Mouse (Mus musculus): ENCODE data around the gene Nek1. TPM values are rescaled to one million over a fixed set of nuclear protein-coding genes. Genes with fewer than 3 reads are reported as not detected.
A peak's percentile ranks its signal among the peaks of the same experiment; 100 is the strongest.

Gene Nek1
- total RNA-seq, 2 experiments from 2014 or later: 29.9 to 31.8 TPM

- no peak overlapping the region for H3K27ac ChIP-seq
- peak in 1 of 2 experiments; percentile 29 for DNase-seq (ENCODE audit: extremely low spot score in 1 of 2, low spot score in 2 of 2)
- no peak overlapping the region for H3K4me3 ChIP-seq
- intact Hi-C loops (cut with DNase I): loop anchor here (5.0 kb wide), 1 partner anchor 101 kb away; the partner anchor contains the start of gene Sh3rf1
- no peak for TF ChIP-seq CTCF (IDR thresholded peaks at IDR 0.05)
Observed at GRCm38 (mm10) chr8:61121631-61122030, 128.6 kb downstream of the Nek1 start.

GRCm38 (mm10) chr8:61127299-61127861 lies 134.4 kb downstream of the Nek1 start:
- intact Hi-C loops (cut with DNase I): no loop called here
- no peak for TF ChIP-seq CTCF (IDR thresholded peaks at IDR 0.05)
- H3K27ac ChIP-seq: no peak overlapping the region
- no peak overlapping the region for H3K4me3 ChIP-seq
- DNase-seq (ENCODE audit: extremely low spot score in 1 of 2, low spot score in 2 of 2): no peak

GRCm38 (mm10) chr8:61132561-61133134 lies 139.7 kb downstream of the Nek1 start:
- intact Hi-C loops (cut with DNase I): no loop called here
- DNase-seq (ENCODE audit: extremely low spot score in 1 of 2, low spot score in 2 of 2): no peak
- no peak for TF ChIP-seq CTCF (IDR thresholded peaks at IDR 0.05)
- Histone ChIP-seq H3K4me3 (no peak overlapping the region), H3K27ac (no peak overlapping the region)

- no peak overlapping the region for H3K4me3 ChIP-seq
- DNase-seq (ENCODE audit: extremely low spot score in 1 of 2, low spot score in 2 of 2): no peak
- no peak for TF ChIP-seq CTCF (IDR thresholded peaks at IDR 0.05)
- H3K27ac ChIP-seq: no peak overlapping the region
- intact Hi-C loops (cut with DNase I): loop anchor here (5.0 kb wide), 1 partner anchor 80 kb away; the partner anchor contains the start of gene Sh3rf1
Observed at GRCm38 (mm10) chr8:61141869-61142268, 148.9 kb downstream of the Nek1 start.

- DNase-seq (ENCODE audit: extremely low spot score in 1 of 2, low spot score in 2 of 2): no peak
- TF ChIP-seq CTCF (IDR thresholded peaks at IDR 0.05): no peak
- intact Hi-C loops (cut with DNase I): loop anchor here (5.0 kb wide), 1 partner anchor 80 kb away; the partner anchor contains the start of gene Sh3rf1
- Histone ChIP-seq H3K4me3 (no peak overlapping the region), H3K27ac (no peak overlapping the region)
Observed at GRCm38 (mm10) chr8:61142302-61142701, 149.3 kb downstream of the Nek1 start.

GRCm38 (mm10) chr8:61142845-61143244 lies 149.8 kb downstream of the Nek1 start:
- DNase-seq (ENCODE audit: extremely low spot score in 1 of 2, low spot score in 2 of 2): no peak
- TF ChIP-seq CTCF (IDR thresholded peaks at IDR 0.05): no peak
- no peak overlapping the region for H3K4me3 ChIP-seq
- no peak overlapping the region for H3K27ac ChIP-seq
- intact Hi-C loops (cut with DNase I): loop anchor here (5.0 kb wide), 1 partner anchor 79 kb away; the partner anchor contains the start of gene Sh3rf1

- DNase-seq (ENCODE audit: extremely low spot score in 1 of 2, low spot score in 2 of 2): no peak
- H3K4me3 ChIP-seq: no peak overlapping the region
- intact Hi-C loops (cut with DNase I): no loop called here
- no peak overlapping the region for H3K27ac ChIP-seq
- no peak for TF ChIP-seq CTCF (IDR thresholded peaks at IDR 0.05)
Observed at GRCm38 (mm10) chr8:61148728-61149127, 155.7 kb downstream of the Nek1 start.

- intact Hi-C loops (cut with DNase I): no loop called here
- no peak overlapping the region for H3K4me3 ChIP-seq
Observed at GRCm38 (mm10) chr8:61150596-61150995, 157.6 kb downstream of the Nek1 start.

GRCm38 (mm10) chr8:61156406-61156805 lies 163.4 kb downstream of the Nek1 start:
- Histone ChIP-seq H3K27ac (no peak overlapping the region), H3K4me3 (no peak overlapping the region)
- no peak for TF ChIP-seq CTCF (IDR thresholded peaks at IDR 0.05)
- intact Hi-C loops (cut with DNase I): no loop called here
- no peak for DNase-seq (ENCODE audit: extremely low spot score in 1 of 2, low spot score in 2 of 2)

More at GRCm38 (mm10) chr8:61150596-61150995, 157.6 kb downstream of the Nek1 start:
- DNase-seq (ENCODE audit: extremely low spot score in 1 of 2, low spot score in 2 of 2): no peak
- no peak for TF ChIP-seq CTCF (IDR thresholded peaks at IDR 0.05)
- H3K27ac ChIP-seq: no peak overlapping the region

- DNase-seq (ENCODE audit: extremely low spot score in 1 of 2, low spot score in 2 of 2): no peak
- Histone ChIP-seq H3K27ac (no peak overlapping the region), H3K4me3 (no peak overlapping the region)
- no peak for TF ChIP-seq CTCF (IDR thresholded peaks at IDR 0.05)
- intact Hi-C loops (cut with DNase I): no loop called here
Observed at GRCm38 (mm10) chr8:61158540-61158939, 165.5 kb downstream of the Nek1 start.

- DNase-seq (ENCODE audit: extremely low spot score in 1 of 2, low spot score in 2 of 2): no peak
- Histone ChIP-seq H3K4me3 (no peak overlapping the region), H3K27ac (no peak overlapping the region)
- intact Hi-C loops (cut with DNase I): no loop called here
- TF ChIP-seq CTCF (IDR thresholded peaks at IDR 0.05): no peak
Observed at GRCm38 (mm10) chr8:61161461-61162185, 168.6 kb downstream of the Nek1 start.

GRCm38 (mm10) chr8:61162186-61162566 lies 169.2 kb downstream of the Nek1 start:
- H3K4me3 ChIP-seq: no peak overlapping the region
- H3K27ac ChIP-seq: no peak overlapping the region
- intact Hi-C loops (cut with DNase I): no loop called here
- no peak for DNase-seq (ENCODE audit: extremely low spot score in 1 of 2, low spot score in 2 of 2)
- TF ChIP-seq CTCF (IDR thresholded peaks at IDR 0.05): no peak

All from left cerebral cortex, adult 2 months (tissue).